Mouse (Mus musculus): ENCODE results near the gene Cdca3. TPM values are rescaled to one million over a fixed set of nuclear protein-coding genes. Genes with fewer than 3 reads are reported as not detected.

The Cdca3 gene
- total and polyA plus RNA-seq, 2 experiments: 1.1 to 2.6 TPM

DNA sequence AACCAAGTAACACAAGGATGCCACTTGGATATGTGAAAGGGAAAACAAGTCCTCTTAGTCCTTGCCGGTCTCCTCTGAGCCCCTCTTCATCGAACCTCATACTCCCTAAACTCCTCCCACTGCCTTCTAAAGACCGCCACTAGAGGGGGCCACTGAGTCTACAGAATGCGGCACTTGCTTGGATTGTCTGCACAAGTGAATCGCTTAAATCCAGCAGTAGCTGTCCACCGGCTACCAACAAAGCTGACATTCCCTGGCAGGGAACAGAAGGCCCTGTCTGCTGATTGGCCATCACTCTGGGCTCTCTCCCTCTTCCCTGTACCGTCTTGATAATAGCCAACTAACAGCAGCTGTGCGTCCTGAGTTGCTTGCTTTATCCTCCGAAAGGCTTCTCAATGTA, 18.0 kb downstream of the Cdca3 start:
- WGBS: 15% methylated on average over 9 of the region's 9 CpGs
- peak; percentile 71 for DNase-seq (ENCODE audit: extremely low read depth, low read depth, low spot score)
- Histone ChIP-seq H3K27me3 (ENCODE audit: control insufficient read depth, insufficient read depth, low read length) (no peaks in the 10 kb centered on the region), H3K4me1 (ENCODE audit: control insufficient read depth, insufficient read depth, low read length) (0 out of 2 replicates have a peak, but pooled peaks cover 1% of the 10 kb centered on the region), H3K79me2 (ENCODE audit: control insufficient read depth, insufficient read depth, low read length) (no peaks in the 10 kb centered on the region), H3K36me3 (ENCODE audit: control insufficient read depth, insufficient read depth, low read length) (no peaks in the 10 kb centered on the region), H3K4me3 (ENCODE audit: insufficient read depth, low read depth, low read length) (no peak overlapping the region), H3K27ac (replicated peaks; ENCODE audit: insufficient read depth, low read depth, low read length) (no peak overlapping the region), H3K9ac (ENCODE audit: low read depth, low read length) (no peak overlapping the region)
- TF ChIP-seq POLR2A (IDR thresholded peaks at IDR 0.05; ENCODE audit: extremely low read depth, insufficient read depth, low read length): no peak
- peak; percentile 78 for TF ChIP-seq CTCF (IDR thresholded peaks at IDR 0.05; ENCODE audit: low read depth, low read length)

DNA sequence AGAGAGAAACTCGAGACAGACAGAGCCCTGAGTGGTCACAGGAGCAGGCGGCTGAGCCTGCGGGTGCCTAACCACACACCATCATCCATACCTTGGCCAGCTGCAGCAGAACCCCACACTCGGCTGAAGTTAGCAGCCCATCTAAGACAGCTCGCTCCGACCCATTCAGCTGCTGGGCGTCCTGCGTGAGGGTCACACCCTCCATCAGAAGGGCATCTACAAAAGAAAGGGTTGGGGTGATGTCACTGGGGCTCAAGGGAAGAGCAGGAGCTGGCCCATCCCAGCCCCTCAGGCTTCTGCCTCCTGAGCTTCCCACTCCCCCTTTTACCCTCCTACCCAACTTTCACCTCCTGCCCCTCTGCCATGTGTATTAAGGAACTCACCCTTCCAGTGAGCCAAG, 21.2 kb downstream of the Cdca3 start:
- H3K79me2 ChIP-seq (ENCODE audit: control insufficient read depth, insufficient read depth, low read length): no peaks in the 10 kb centered on the region
- H3K36me3 ChIP-seq (ENCODE audit: control insufficient read depth, insufficient read depth, low read length): no peaks in the 10 kb centered on the region
- 64% methylated on average over 8 of the region's 8 CpGs for WGBS
- no peak for TF ChIP-seq POLR2A (IDR thresholded peaks at IDR 0.05; ENCODE audit: extremely low read depth, insufficient read depth, low read length)
- no peak overlapping the region for H3K4me3 ChIP-seq (ENCODE audit: insufficient read depth, low read depth, low read length)
- no peaks in the 10 kb centered on the region for H3K27me3 ChIP-seq (ENCODE audit: control insufficient read depth, insufficient read depth, low read length)
- no peak for DNase-seq (ENCODE audit: extremely low read depth, low read depth, low spot score)
- no peak overlapping the region for H3K9ac ChIP-seq (ENCODE audit: low read depth, low read length)
- H3K27ac ChIP-seq (replicated peaks; ENCODE audit: insufficient read depth, low read depth, low read length): no peak overlapping the region
- 0 out of 2 replicates have a peak, but pooled peaks cover 1% of the 10 kb centered on the region for H3K4me1 ChIP-seq (ENCODE audit: control insufficient read depth, insufficient read depth, low read length)

DNA sequence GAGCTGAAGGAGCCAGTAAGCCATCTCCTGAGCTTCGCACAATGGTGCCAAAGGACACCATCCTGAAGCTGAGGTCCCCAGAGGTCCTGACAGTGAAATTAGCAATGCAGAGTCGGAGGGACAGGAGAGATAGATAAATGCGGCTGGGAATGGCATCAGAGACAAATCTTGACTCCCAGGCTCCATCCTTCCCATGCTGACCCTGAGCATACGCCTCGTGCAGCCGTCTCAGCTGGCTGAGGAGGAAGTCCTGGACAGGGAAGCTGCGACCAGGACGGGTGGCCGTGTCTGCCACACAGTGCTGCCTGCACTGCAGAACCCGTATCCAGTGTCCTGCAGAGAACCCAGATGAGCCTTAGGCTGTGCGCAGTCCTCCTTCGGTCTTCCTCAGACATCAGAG, 25.3 kb downstream of the Cdca3 start:
- Histone ChIP-seq H3K27ac (replicated peaks; ENCODE audit: insufficient read depth, low read depth, low read length) (no peak overlapping the region), H3K79me2 (ENCODE audit: control insufficient read depth, insufficient read depth, low read length) (no peaks in the 10 kb centered on the region), H3K36me3 (ENCODE audit: control insufficient read depth, insufficient read depth, low read length) (no peaks in the 10 kb centered on the region), H3K27me3 (ENCODE audit: control insufficient read depth, insufficient read depth, low read length) (peaks cover 7% of the 10 kb centered on the region; the same call in 1 of the 2 replicates), H3K4me3 (ENCODE audit: insufficient read depth, low read depth, low read length) (no peak overlapping the region), H3K4me1 (ENCODE audit: control insufficient read depth, insufficient read depth, low read length) (no peaks in the 10 kb centered on the region), H3K9ac (ENCODE audit: low read depth, low read length) (no peak overlapping the region)
- 71% methylated on average over 12 of the region's 12 CpGs for WGBS
- TF ChIP-seq POLR2A (IDR thresholded peaks at IDR 0.05; ENCODE audit: extremely low read depth, insufficient read depth, low read length): no peak
- no peak for DNase-seq (ENCODE audit: extremely low read depth, low read depth, low spot score)

DNA sequence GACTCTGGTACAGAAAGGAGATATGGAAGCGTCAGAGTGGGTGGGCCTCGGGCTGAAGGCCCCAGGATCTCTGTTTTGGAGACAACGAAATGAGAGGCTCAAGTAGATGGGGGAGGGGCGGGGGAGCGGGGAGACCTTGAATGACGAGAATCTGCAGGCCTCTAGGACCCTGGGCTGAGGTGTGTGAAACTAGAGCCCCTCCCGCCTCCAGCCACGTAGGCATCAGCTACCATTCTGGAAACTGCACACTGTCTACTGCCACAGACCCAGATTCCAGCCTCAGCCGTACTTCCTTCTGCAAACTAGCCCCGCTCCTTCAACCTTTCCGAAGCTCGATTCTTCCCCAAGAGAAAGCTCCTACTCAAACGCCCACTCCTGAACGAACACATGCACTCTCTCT, 27.0 kb downstream of the Cdca3 start:
- Histone ChIP-seq H3K27ac (replicated peaks; ENCODE audit: insufficient read depth, low read depth, low read length) (no peak overlapping the region), H3K27me3 (ENCODE audit: control insufficient read depth, insufficient read depth, low read length) (peaks cover 7% of the 10 kb centered on the region; the same call in 1 of the 2 replicates), H3K9ac (ENCODE audit: low read depth, low read length) (no peak overlapping the region), H3K4me3 (ENCODE audit: insufficient read depth, low read depth, low read length) (no peak overlapping the region), H3K79me2 (ENCODE audit: control insufficient read depth, insufficient read depth, low read length) (no peaks in the 10 kb centered on the region), H3K4me1 (ENCODE audit: control insufficient read depth, insufficient read depth, low read length) (peaks cover 1% of the 10 kb centered on the region; the same call in 1 of the 2 replicates), H3K36me3 (ENCODE audit: control insufficient read depth, insufficient read depth, low read length) (no peaks in the 10 kb centered on the region)
- TF ChIP-seq POLR2A (IDR thresholded peaks at IDR 0.05; ENCODE audit: extremely low read depth, insufficient read depth, low read length): no peak
- no peak for TF ChIP-seq CTCF (IDR thresholded peaks at IDR 0.05; ENCODE audit: low read depth, low read length)
- no peak for DNase-seq (ENCODE audit: extremely low read depth, low read depth, low spot score)
- WGBS: 34% methylated on average over 14 of the region's 14 CpGs

DNA sequence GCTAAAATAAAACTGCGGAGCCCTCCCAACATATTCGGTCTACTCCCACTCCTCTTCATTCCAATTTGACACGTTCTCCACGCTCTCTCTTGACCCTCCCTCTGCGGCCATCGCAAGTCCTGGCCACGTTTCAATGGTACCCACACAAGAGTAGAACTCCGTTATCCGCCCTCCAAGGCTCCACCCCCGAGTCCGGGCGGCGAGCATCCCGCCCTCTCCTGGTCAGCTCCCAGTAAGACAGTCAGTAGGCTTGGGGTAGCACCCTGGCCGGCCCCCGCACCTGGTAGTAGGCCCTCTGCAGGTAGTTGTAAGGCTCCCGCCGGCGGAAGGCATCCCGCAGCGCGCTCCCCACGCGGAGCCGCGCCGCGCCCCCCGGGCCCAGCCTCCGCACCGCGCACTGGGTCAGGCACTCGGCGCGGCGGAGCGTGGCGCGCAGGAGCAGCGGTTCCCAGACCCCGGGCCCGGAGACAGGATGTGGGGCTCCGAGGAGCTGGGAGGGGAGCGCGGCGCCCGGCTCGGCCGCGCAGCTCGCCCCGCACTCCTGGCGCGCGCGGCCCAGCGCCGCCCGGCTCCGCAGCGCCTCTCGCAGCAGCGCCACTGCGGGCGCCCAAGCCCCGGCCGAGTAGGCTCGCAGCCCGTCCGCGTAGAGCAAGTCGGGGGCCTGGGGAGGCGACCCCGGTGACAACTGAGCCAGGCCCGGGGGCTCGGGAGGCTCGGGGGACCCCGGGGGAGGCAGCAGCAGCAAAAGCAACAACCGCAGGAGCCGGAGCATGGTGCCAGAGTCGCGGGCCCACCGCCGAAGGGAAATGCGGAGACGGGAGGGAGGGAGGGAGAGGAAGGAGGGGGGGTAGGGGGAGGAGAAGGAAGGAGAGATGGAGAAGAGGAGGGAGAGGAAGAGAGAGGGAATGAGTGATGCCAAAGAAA, 27.8 kb downstream of the Cdca3 start, which contains the start of gene P3h3:
TSS of gene P3h3 (minus strand) at position 837 of the 924 bp plus-strand sequence.
- H3K27me3 ChIP-seq (ENCODE audit: control insufficient read depth, insufficient read depth, low read length): peaks cover 7% of the 10 kb centered on the region; the same call in 1 of the 2 replicates
- no peak for DNase-seq (ENCODE audit: extremely low read depth, low read depth, low spot score)

More for the DNA sequence above, 27.8 kb downstream of the Cdca3 start, which contains the start of gene P3h3:
- Histone ChIP-seq H3K4me1 (ENCODE audit: control insufficient read depth, insufficient read depth, low read length) (peaks cover 1% of the 10 kb centered on the region; the same call in 1 of the 2 replicates), H3K79me2 (ENCODE audit: control insufficient read depth, insufficient read depth, low read length) (no peaks in the 10 kb centered on the region), H3K36me3 (ENCODE audit: control insufficient read depth, insufficient read depth, low read length) (no peaks in the 10 kb centered on the region), H3K9ac (ENCODE audit: low read depth, low read length) (peak within 1 kb of the TSS; percentile 76), H3K4me3 (ENCODE audit: insufficient read depth, low read depth, low read length) (peak within 1 kb of the TSS; percentile 63), H3K27ac (replicated peaks; ENCODE audit: insufficient read depth, low read depth, low read length) (no peak within 1 kb of the TSS)
- no peak for TF ChIP-seq POLR2A (IDR thresholded peaks at IDR 0.05; ENCODE audit: extremely low read depth, insufficient read depth, low read length)
- peak; percentile 76 for TF ChIP-seq CTCF (IDR thresholded peaks at IDR 0.05; ENCODE audit: low read depth, low read length)
- WGBS: 1% methylated on average over 86 of the region's 86 CpGs

Measured in liver, adult 2 months (tissue).